Mouse (Mus musculus) small intestine, adult 2 months (tissue): ENCODE measurements at regions not wholly inside any gene's neighbourhood (a gene's known extent, or its start where the extent isn't known, plus 50 kb on each side); places are given as distances from the start of the nearest gene placed in this dataset.

Experiments
- CTCF ChIP-seq: fragments of 200-500 bp; IDR thresholded peaks from 2 replicates; pipeline ENCODE4 v1.5.1; 2012; ENCODE audit warnings: low read depth, mild to moderate bottlenecking, control low read depth, inconsistent platforms, low read length, moderate library complexity, mixed read lengths; ENCODE audit not compliant: insufficient replicate concordance, insufficient read length; ENCODE audit errors: extremely low read depth
- POLR2A ChIP-seq: fragments of 200-500 bp; IDR thresholded peaks from 2 replicates; pipeline ENCODE4 v1.6.1; 2012; ENCODE audit warnings: low read depth, mild to moderate bottlenecking, control low read depth, inconsistent platforms, low read length, moderate library complexity

- no peak for TF ChIP-seq CTCF
- TF ChIP-seq POLR2A, result no peak
Measured at GRCm38 (mm10) chr5:64597451-64597850, 205.7 kb upstream of the Klf3 start.
